Mouse (Mus musculus) gastrocnemius, postnatal 36 days (tissue): ENCODE measurements around the gene Sirt2. TPM values are rescaled to one million over a fixed set of nuclear protein-coding genes. Genes with fewer than 3 reads are reported as not detected.

Experiments used
- DNase-seq, 2 experiments: peaks; one replicate each; pipeline ENCODE4 v3.0.0; 2022
- intact Hi-C: fragments of 180-260 bp; cut with DNase I; formaldehyde crosslinking; loops from one replicate; pipeline ENCODE4 v1.15.1; 2025
- total RNA-seq, 2 experiments: library from RNA; stranded (reverse); gene quantifications; 2 replicates each; pipeline ENCODE4 v1.2.3; 2021

The Sirt2 gene
- total RNA-seq, 2 experiments from 2014 or later = 85.5 to 86.4 TPM

DNA sequence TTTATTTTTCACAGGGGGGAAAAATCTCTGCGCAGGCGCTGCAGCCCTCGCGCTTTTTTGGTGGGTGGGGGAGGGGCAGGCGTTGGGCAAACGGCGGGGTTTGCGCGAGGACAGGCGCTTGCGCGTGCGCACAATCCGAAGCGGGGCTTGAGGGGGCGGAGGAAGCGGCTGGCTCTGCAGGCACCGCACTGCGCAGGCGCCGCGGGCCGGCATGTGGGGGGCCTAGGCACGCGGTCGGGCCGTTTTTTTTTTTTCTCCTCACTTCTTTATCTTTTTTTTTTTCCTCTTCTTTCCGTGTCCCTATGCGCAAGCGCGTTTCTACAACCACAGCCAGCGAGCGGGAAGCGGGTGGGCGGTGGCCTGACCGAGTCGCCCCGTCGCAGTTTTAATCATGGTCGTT, 44.7 kb downstream of the Sirt2 start:
- intact Hi-C loops = no loop called here
- peak; percentile 82 to 92 for DNase-seq

DNA sequence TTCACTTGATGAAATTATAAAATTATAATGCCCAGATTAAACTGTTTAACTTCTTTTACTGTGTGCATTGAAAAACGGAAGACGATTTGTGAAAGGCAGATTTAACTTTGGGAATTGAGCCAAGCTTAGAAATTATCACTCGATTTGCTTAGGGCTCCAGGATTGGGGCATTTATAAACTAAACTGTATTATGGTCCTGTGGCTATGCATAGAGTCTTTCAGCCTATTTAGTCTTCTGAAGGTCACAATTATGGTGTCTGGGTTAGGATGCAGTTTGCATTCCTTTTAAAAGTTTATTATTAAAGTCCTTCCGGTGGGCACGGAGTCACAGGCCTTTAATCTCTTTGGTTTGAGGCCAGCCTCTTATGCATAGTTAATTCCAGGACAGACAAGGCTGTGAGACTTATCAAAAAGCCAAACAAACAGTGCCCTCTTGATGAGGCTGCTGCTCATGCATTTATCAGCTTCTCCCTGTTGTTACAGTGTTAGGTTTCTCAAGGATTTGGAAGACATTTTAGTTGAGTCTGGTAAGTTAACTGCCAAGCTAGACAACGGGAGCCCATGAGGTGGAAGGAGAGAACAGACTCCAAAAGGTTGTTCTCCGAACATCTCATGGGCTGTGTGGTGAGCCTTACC, 45.2 kb downstream of the Sirt2 start:
- intact Hi-C loops = no loop called here

DNA sequence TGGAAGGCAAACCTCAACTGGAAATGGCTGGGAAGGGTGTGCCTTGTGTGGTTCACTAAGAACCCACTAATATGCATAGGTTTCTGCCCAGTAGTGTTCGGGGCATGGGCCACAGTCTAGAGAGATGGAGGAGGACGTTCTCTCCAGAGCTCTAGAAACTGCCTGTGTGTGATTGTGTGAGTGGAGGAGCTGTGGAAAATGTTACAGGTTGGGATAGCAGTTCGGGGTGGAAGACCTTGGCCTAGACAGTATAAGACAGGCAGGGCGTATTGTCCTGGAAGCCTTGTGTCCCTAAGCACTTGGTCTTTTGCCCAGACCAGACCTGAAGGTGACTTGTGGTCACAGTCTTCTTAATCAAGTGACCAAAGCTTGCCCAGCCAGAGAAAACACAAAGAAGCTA, 45.9 kb downstream of the Sirt2 start:
- no peak for DNase-seq
- intact Hi-C loops = no loop called here

More for the DNA sequence above, 45.2 kb downstream of the Sirt2 start:
- no peak for DNase-seq

DNA sequence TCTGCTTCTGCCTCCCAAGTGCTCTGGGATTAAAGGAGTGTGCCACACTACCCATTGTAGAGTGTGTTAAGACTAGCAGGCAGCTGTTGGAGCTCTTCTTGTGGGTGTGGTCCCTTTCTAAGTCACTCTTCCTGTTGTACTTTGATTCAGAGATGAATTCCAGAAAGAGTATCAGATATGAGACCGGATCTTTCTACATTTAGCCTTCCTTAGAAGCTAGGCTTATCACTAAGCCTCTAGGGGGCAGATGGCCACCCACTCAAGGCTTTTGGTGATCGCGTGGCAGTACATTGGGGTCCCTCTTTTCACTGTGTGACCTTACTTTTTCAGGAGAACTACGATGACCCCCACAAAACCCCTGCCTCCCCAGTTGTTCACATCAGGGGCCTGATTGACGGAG, 46.4 kb downstream of the Sirt2 start:
- no peak for DNase-seq
- intact Hi-C loops = no loop called here

DNA sequence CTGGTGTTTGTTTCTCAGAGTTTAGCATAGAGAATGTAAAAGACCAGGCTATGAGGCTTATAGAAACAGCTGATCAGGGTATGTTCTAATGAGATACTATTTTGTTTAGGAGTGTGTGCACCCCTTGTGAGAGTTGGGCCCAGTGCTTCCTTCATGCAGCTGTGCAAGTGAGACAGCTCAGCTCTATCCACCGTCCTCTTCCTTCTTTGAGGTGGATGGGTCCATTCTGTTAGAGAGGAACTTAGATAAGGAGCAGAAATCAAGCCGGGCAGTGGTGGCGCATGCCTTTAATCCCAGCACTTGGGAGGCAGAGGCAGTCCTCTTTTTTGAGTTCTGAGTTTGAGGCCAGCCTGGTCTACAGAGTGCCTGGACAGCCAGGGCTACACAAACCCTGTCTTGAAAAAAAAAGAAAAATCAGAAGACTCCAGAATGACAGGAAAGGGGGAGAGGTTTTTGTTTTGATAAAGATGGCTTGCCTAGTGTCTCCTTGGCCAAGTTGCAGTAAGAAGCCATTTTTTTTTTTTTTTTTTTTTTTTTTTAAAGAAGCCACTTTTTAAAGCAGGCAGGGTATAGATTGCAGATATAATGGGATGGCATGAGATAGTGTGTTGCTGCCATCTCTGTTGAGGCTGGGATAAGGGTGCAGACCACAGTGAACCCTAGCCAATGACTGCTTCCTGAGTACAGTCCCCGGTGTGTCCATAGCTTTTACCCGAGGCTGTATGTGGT, 47.9 kb downstream of the Sirt2 start:
- intact Hi-C loops = no loop called here
- no peak for DNase-seq

DNA sequence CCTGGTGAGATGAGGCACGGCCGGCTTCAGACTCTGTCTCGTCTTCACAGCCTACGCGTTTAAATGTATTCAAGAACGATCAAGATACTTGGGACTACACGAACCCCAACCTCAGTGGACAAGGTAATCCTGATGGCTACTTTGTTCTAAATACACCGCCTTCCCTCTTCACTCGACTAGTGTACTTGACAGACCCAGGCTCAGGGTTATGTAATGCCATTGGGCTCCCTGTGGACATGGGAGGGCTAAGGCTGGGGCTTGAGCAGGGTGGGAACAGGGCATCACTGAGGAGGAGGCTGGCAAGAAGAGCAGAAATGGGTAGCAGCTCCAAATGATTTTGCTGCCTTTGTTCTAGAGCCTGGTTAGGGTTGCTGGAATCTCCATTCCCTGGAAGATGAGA, 48.7 kb downstream of the Sirt2 start:
- no peak for DNase-seq
- intact Hi-C loops = no loop called here

DNA sequence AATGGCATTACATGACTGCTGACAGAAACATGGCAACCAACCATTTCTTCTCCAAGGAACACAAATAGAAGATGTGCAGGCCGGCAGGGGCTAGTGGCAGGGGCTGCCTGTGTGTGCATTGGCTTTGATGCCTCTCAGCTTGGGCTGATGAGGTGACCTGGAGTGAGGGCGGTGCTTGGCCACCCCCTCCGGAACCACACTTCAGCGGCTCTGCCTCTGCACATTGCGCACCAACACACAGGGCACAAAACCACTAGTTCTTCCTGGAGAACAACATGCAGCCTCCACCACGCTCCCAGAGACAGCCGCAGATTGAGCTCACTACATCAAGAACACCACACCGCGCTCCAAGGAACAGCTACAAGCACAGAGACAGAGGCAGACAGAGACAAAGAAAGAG, 49.7 kb downstream of the Sirt2 start:
- intact Hi-C loops = no loop called here

DNA sequence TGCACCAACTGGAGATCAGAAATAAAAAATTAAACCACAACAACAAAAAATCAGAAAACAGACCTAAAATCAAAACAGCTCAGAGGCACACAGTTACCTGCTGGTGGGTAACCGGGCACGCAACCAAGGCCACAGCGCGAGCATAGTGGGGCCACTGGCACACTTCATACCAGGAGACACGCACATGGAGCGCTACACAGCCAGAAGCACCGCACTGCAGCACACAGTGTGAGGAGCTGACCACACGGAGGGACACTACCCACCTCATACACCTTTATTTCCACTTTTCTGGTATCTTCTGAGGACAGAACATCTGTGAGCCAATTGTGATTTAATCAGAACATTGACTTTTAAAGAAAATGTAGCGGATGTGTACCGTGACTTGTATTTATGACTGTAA, 50.4 kb downstream of the Sirt2 start:
- intact Hi-C loops = no loop called here
- no peak for DNase-seq

More for the DNA sequence above, 49.7 kb downstream of the Sirt2 start:
- DNase-seq = no peak

DNA sequence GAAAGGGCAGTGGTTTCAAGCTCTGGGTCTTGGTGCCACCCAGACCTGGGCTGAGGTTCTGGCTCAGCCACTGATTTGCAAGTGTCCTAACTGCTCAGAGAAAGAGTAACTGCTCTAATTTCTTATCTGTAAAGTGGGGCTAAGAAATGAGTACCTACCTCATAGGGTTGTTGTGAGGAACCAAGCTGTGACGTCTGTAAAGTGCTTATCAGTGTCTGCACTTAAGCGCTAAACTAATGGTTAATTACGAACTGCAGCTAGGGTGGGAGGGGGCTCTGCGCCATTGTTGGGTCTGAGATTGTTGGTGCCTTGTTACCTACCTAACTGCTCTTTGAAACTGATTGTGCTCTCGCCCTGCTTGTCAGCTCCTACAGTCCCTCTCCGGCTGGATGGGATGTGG, 51.0 kb downstream of the Sirt2 start:
- DNase-seq = no peak
- intact Hi-C loops = no loop called here

DNA sequence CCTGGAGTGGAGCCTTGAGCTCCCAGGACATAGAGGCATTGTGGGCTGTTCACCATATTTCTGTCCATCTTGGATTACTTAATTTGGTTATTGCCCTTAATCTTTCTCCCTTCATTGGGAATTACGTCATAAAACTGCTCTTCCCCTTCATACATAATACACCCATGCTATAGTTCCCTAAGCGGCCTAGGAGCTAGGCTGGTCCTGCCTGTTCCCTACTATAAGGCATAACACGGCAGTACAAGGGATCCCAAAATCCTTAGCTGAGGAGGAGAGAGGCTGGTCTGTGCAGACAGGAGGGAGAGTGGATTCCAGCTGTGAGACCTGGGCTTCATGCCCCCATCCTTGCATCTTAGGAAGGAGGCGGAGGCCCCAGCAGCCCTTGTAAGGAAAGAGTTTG, 51.4 kb downstream of the Sirt2 start:
- DNase-seq = no peak
- intact Hi-C loops = no loop called here

DNA sequence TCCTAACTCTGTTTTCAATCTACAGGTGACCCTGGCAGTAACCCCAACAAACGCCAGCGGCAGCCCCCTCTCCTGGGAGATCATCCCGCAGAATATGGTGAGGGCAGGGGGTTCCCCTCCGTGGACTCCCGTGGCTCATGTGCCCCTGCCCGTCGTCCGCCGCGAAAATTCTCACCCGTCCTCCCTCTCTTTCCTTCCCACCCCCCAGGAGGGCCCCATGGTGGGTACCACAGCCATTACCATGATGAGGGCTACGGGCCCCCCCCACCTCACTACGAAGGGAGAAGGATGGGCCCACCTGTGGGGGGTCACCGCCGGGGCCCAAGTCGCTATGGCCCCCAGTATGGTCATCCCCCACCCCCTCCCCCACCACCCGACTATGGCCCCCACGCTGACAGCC, 51.9 kb downstream of the Sirt2 start:
- intact Hi-C loops = no loop called here
- no peak for DNase-seq

DNA sequence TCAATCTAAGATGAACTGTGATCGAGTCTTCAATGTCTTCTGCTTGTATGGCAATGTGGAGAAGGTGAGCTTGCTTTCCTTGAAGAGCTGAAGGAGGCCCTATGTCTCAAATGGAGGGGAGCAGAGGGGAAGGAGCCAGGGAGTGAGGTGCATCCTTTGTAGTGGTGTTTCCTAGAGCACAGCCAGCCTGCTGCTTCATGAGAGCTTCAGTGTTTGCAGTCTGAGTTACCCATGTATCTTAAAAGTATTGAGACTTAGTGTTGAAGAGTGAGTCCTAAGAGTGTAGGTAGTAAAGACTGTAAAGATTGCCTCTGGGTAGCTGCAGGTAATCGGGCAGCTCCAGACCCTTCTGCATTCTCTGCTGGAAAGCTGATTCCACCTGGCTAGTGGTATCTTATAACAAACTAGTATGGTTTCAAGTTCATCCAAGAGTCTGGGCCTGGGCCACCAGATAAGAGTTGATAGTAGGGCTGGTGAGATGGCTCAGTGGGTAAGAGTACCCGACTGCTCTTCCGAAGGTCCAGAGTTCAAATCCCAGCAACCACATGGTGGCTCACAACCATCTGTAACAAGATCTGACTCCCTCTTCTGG, 52.4 kb downstream of the Sirt2 start:
- intact Hi-C loops = no loop called here
- no peak for DNase-seq

DNA sequence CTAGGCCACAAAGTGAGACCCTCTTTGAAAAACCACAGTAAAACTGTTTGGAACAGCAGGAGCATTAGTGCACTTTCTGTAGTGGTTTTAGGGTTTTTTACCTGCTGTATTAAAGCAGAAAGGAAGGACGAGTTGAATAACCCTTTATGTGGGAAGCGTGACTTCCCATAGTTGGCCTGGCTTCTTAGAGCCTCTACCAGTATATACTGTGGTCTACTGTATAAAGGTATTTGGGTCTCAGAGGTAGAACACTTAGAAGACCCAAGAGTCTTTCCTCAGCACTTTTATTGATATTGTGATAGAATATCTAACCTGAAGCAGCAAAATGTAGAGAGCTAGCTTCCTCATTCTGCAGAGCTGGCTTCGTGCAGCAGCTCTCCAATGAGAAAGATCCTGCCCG, 53.0 kb downstream of the Sirt2 start:
- intact Hi-C loops = no loop called here

DNA sequence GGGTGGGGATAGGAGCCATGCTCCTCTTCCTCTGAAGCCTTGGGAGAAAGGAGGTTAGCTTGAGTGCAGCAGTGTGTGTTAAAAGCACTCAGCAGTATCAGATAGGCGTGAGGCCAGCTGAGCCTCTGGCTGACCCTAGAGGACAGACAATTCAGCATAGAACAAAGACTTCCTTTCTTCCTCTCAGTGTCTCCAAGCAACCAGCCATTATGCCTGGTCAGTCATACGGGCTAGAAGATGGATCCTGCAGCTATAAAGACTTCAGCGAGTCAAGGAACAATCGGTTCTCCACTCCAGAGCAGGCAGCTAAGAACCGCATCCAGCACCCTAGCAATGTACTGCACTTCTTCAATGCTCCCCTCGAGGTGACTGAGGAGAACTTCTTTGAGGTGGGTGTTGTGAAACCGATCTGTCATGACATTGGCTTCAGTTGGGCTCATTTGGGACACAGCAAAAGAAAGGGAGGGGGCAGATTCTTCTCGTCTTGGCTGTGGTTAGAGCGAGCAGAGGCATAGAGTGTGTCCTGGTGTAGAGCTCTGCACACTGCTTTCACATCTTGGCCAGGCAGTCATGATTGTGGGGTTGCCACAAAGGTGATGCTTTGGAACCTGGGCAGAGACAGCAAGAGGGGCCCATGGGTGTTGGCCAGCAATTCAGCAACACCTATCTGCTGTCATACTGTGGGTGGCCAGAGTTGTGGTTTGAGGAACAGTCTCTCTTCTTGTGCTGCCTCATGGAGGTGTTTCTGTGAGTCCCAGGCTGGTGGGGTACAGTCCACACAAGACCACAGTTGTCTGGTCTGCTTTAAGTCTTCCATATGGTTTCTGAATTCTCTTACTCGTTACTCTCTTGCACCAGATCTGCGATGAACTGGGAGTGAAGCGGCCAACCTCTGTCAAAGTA, 54.1 kb downstream of the Sirt2 start:
- intact Hi-C loops = no loop called here
- no peak for DNase-seq

More for the DNA sequence above, 53.0 kb downstream of the Sirt2 start:
- DNase-seq = no peak

DNA sequence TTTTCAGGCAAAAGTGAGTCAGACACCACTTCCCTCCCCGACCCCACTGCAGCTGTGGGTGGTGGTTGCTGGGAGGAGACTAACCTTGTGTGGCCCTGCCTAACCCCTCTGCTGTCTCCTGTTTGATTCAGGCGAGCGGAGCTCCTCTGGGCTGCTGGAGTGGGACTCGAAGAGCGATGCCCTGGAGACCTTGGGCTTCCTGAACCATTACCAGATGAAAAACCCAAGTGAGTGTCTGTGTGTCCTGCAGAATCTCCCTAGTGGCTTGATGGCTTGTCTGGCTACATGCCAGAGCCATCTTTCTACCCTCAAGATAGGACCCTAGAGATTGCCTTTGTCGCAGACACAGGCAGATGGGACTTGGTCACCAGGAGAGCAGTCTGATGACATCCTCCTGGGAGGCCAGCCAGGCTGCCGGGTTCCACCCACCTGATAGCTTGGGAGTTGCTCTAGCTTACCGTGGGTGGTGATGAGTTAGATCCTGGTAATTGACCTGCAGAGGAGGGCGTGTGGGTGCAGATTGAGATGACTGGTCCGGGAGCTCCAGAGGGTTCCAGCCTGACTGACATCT, 54.8 kb downstream of the Sirt2 start:
- peak; percentile 43 to 44 for DNase-seq
- intact Hi-C loops = no loop called here

DNA sequence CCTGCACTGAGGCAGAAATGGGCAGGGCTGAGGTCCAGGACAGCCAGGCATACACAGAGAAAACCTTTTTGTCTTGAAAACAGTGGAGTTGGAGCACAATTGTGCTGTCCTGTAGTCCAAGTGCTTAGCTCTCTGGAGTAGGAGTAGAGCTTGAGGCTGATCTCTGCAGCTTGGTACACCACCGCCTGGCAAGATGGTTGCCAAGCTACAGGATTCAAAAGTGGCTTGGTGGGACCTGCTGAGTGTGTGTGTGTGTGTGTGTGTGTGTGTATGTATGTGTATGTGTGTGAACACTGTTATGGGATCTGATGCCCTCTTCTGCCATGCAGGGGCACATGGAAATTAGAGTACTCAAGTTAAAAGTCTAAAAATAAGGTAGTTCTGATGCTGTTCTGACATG, 56.0 kb downstream of the Sirt2 start:
- intact Hi-C loops = no loop called here
- DNase-seq = no peak

DNA sequence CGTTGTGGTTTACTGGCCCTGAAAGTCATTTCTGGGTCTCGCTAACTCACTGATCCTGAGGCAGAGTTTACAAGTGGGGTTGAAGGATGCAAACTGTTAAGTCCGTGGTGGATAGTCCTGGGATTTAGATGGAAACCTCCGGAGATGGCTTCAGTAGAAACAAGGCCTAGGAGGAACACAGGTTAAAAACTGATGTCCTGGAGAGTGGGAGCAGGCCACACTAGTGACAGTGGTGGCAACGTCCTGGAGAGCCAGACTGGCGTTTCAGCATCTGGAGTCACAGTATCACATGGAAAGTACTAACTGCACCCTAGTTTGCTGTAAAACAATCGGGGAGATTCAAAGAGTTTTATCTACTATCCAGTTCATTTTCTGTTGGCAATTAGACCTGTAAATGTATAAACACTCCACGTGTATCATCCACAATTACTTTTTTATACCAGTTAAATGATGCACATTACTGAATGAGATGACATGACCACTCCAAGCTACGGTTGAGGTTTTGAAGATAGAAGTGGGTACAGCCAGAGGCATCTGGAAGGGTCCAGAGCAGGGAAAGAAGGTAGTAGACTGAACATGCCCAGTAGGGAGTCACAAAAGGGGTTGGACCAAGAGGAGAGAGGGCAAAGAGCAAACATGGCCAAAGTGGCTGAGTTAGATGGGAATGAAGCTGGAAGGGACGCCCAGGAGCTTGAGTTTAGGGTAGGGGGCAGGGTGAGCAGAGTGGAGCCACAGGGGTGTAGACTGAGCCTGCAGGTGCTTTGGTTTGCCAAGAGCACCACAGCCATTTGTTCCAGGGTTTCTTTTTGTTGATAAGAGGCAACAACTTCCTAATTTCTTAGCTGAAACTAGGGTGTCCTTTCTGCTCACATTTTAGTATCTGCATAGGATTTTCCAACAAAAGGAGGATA, 56.7 kb downstream of the Sirt2 start:
- intact Hi-C loops = no loop called here
- no peak for DNase-seq

DNA sequence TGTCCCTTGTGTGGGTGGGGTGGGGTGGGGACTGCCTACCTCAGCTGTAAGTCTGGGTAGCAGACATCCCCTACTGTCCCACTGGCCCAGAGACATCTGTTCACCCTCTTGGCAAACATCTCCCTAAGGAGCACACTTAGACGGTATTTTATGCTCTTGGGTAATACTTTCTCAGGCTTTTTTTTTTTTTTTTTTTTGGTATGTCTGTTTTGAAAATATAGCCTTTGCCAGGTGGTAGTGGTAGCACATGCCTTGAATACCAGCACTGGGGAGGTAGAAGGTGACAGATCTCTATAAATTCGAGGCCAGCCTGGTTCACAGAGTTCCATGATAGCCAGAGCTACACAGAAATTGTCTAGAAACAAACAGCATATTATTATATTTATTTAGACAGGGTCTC, 57.4 kb downstream of the Sirt2 start:
- intact Hi-C loops = loop anchor here (2.0 kb wide), 1 partner anchor 15 kb away; the partner anchor contains the start of gene Hnrnpl
- DNase-seq = no peak

DNA sequence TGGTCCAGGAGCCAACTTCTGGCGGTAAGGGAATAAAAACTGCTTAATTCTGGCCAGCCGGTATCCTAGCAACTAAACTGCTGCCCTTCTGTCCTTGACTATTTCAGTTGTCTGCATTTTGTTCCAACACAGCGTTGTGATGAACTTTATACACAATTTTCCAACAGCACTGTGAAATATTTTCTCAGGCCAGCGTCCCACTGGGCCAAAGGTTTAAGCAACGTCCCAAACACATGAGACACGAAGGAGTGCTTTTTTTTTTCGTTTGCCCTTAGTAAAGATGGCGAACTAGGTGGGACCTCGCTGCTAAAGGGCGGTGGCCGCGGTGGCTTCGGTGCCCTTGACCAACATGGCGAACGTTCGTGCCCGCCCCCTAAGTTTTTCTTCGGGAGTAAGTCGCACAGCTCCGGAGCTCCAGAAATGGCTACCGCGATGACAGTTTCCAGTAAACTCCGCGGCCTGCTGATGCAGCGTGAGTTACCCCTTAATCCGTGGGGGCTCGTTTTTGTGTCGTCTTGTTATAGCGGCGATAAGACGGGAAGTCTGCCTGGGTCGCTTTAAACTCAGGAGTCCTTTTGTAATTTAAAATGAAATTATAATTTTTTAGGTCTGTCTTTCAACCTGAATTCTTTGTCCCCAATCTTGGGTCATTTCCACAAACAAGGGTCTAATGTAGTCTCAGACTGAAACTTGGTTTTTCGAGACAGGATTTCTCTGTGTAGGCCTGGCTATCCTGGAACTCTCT, 58.6 kb downstream of the Sirt2 start, which contains the start of gene Ech1:
Gene Ech1 (plus strand): TSS at position 277 of the 745 bp plus-strand sequence.
- intact Hi-C loops = loop anchor here (2.0 kb wide), 1 partner anchor 16 kb away; the partner anchor contains the start of gene Hnrnpl
- DNase-seq = peak; percentile 88 to 91
